Mouse (Mus musculus) lung, postnatal 0 days (tissue): ENCODE data around the gene Ctla4. TPM values are rescaled to one million over a fixed set of nuclear protein-coding genes. Genes with fewer than 3 reads are reported as not detected.

Experiments
- ATAC-seq: fragments of 200-750 bp; cut with Nextera tagmentation; 2 replicates; pipeline ENCODE4 v1.8.0; 2017; ENCODE audit warnings: moderate library complexity
- DNase-seq: peaks from one replicate; pipeline ENCODE4 v3.0.0-alpha.2; 2016; ENCODE audit warnings: low spot score
- H3K27ac ChIP-seq: fragments of 300-500 bp; sonication (generic); 2 replicates; pipeline ENCODE4 v1.5.1; 2014; ENCODE audit warnings: antibody characterized with exemption, mild to moderate bottlenecking, low read length, mixed read lengths
- H3K27me3 ChIP-seq: fragments of 300-500 bp; sonication (generic); replicated peaks from 2 replicates; pipeline ENCODE4 v1.6.1; 2014; ENCODE audit warnings: low read length, mixed read lengths; ENCODE audit not compliant: insufficient read depth
- H3K36me3 ChIP-seq: fragments of 300-500 bp; sonication (generic); 2 replicates; pipeline ENCODE4 v1.6.1; 2014; ENCODE audit warnings: low read length, mixed read lengths; ENCODE audit not compliant: insufficient read depth
- H3K4me1 ChIP-seq: fragments of 300-500 bp; sonication (generic); 2 replicates; pipeline ENCODE4 v1.6.1; 2014; ENCODE audit warnings: antibody characterized with exemption, low read depth, low read length, mixed read lengths; ENCODE audit not compliant: insufficient read depth
- H3K4me2 ChIP-seq: fragments of 300-500 bp; sonication (generic); replicated peaks from 2 replicates; pipeline ENCODE4 v1.6.1; 2014; ENCODE audit warnings: low read depth, mild to moderate bottlenecking, low read length, moderate library complexity, mixed read lengths
- H3K4me3 ChIP-seq: fragments of 300-500 bp; sonication (generic); 2 replicates; pipeline ENCODE4 v1.5.1; 2014; ENCODE audit warnings: low read depth, low read length
- H3K9ac ChIP-seq: fragments of 300-500 bp; sonication (generic); replicated peaks from 2 replicates; pipeline ENCODE4 v1.6.1; 2014; ENCODE audit warnings: low read depth, mild to moderate bottlenecking
- H3K9me3 ChIP-seq: fragments of 300-500 bp; sonication (generic); 2 replicates; pipeline ENCODE4 v1.6.1; 2016; ENCODE audit warnings: low read length, mixed read lengths
- CTCF ChIP-seq: IDR thresholded peaks from 2 replicates; pipeline ENCODE4 v1.5.1; 2016; ENCODE audit warnings: antibody characterized with exemption, mild to moderate bottlenecking
- EP300 ChIP-seq: IDR thresholded peaks from 2 replicates; pipeline ENCODE4 v1.6.1; 2016; ENCODE audit warnings: antibody characterized with exemption, mild to moderate bottlenecking, control low read depth
- WGBS: fragments of 180-500 bp; shearing (Covaris S2); extraction: QIAGEN DNeasy Blood & Tissue Kit; methylation state at CpG from one replicate; pipeline ENCODE4 v1.1.7; 2014; 5-methylcytosine and 5-hydroxymethylcytosine counted together
- polyA plus RNA-seq: library from polyadenylated mRNA; unstranded; fragments of >200 nt; fragmentation: Nextera tagmentation; extraction: Ambion mirVana; gene quantifications from 2 replicates; pipeline ENCODE4 v1.2.1, GENCODE M21; 2015

Ctla4 gene
- polyA plus RNA-seq, 1 experiment from 2014 or later, result not detected

DNA sequence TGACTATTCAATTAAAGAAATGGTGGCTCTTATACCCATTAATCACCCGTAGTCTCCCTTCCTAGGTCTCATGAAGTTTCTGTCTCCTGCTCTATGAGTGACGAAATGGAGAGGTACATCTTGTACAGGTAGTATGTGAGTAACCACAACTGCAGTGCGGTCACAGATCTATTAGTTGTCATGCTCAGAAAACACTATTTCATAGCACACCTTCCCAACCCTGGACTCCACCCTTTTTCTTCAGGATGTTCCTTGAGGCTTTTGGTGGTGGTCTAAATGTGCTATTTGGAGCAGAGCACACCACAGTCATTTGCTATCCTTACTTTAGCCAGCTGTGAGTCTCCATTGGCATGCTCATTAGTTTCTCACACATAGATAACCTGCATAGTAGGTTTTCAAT lies 42.2 kb downstream of the Ctla4 start:
- no peak overlapping the region for H3K4me3 ChIP-seq
- WGBS, result 81% methylated on average over 3 of the region's 3 CpGs
- H3K4me2 ChIP-seq, result no peak overlapping the region
- no peaks in the 10 kb centered on the region for H3K4me1 ChIP-seq
- no peaks in the 10 kb centered on the region for H3K36me3 ChIP-seq
- no peak overlapping the region for H3K9ac ChIP-seq
- H3K27me3 ChIP-seq, result no peaks in the 10 kb centered on the region
- TF ChIP-seq EP300, result no peak
- TF ChIP-seq CTCF, result no peak
- no peak overlapping the region for H3K27ac ChIP-seq
- ATAC-seq, result no peak
- H3K9me3 ChIP-seq, result no peaks in the 10 kb centered on the region
- DNase-seq, result no peak

DNA sequence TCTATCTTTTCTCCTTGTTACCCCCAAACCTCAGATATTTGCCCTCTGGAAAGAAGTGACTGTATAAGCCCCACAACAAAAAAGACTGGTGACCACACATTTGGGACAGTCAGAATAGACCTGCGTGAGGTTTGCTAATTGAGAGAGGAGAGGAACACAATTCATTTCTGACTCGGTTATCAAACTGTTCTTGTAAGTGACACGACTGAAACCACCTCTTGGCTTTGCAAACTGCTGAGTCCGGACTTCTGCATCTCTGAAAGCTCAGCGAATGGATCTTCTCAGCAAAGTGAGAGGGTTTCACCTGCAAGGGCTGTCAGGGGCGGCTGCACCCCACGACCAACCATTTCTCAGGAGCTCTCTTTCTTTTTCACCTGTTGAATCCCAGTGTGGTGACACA lies 43.6 kb downstream of the Ctla4 start:
- Histone ChIP-seq H3K4me3 (no peak overlapping the region), H3K4me2 (no peak overlapping the region), H3K27me3 (no peaks in the 10 kb centered on the region), H3K9ac (no peak overlapping the region), H3K4me1 (no peaks in the 10 kb centered on the region), H3K9me3 (no peaks in the 10 kb centered on the region), H3K27ac (no peak overlapping the region), H3K36me3 (no peaks in the 10 kb centered on the region)
- no peak for TF ChIP-seq CTCF
- no peak for TF ChIP-seq EP300
- 79% methylated on average over 7 of the region's 7 CpGs for WGBS
- ATAC-seq, result no peak
- no peak for DNase-seq

DNA sequence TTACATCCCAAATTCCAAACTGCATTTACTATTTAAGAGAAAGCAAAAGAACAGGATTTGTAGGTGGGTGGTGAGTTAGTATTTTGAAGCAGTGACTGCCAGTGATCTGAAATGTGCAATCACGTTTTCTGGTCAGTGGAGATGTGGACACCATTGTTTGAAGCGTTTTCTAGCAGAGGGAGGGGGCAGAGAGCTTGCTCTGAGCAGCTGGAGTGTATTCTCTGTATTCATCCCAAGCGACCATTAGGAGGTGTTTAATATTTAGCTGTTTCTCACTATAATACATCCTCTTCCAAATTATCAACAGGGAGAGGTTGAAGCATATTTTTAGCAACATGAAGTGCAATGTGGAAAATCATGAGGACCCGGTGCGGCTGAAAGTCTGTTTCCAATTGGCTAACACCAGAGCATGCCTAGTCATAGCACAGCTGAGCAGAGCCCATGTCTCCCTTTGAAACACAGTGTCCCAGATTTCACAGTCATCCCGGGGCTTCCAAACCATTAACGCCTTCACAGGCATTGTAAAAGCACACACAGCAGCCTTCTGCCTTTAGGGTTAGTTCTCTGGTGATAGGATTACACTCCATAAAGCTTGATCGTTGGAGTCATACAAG lies 49.3 kb downstream of the Ctla4 start:
- no peaks in the 10 kb centered on the region for H3K4me1 ChIP-seq
- no peaks in the 10 kb centered on the region for H3K36me3 ChIP-seq
- no peak overlapping the region for H3K27ac ChIP-seq
- DNase-seq (no peak), ATAC-seq (no peak)
- no peaks in the 10 kb centered on the region for H3K27me3 ChIP-seq
- H3K9ac ChIP-seq, result no peak overlapping the region
- no peak overlapping the region for H3K4me3 ChIP-seq
- no peak overlapping the region for H3K4me2 ChIP-seq
- H3K9me3 ChIP-seq, result no peaks in the 10 kb centered on the region
- TF ChIP-seq EP300 (no peak), CTCF (no peak)
- WGBS, result 58% methylated on average over 8 of the region's 8 CpGs

DNA sequence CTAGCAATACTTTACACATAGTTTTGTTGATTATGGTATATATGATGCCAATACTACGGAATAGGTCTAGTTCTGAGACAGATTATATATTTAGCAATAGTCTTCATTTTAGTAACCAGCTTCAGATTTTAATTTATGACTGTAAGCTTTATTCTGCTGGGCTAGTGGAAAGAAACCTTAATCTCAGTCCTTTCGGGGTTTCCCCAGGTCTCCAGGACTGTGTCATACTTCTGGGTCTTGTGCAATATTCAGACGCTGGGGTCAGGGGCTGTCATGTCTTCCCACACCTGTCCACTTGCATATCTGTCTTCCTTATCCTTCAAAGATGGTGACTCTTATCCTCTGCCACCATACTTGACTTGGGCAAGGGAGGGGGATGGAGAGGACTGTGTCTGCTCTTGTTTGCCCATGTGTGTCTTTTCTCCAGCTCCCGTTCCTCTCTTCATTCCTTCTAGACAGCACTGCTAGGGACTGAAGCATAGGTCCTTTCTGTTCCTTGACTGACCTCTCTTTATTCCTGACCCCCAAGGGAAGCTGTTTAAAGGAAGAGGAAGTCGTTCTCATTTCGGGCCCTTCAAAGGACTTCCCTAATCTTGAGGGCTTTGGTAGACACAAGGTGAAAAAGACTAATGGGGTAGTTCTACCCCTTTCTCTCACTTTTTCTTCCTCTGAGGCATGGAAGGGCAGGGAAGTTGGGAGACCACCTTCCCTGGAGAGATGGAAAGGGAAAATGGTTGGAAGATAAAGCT lies 50.3 kb downstream of the Ctla4 start:
- TF ChIP-seq CTCF (no peak), EP300 (no peak)
- no peaks in the 10 kb centered on the region for H3K4me1 ChIP-seq
- no peaks in the 10 kb centered on the region for H3K36me3 ChIP-seq
- no peak overlapping the region for H3K4me2 ChIP-seq
- H3K9ac ChIP-seq, result no peak overlapping the region
- WGBS, result 58% methylated on average over 6 of the region's 6 CpGs
- H3K27ac ChIP-seq, result no peak overlapping the region
- ATAC-seq, result no peak
- DNase-seq, result no peak
- no peaks in the 10 kb centered on the region for H3K9me3 ChIP-seq
- no peak overlapping the region for H3K4me3 ChIP-seq
- no peaks in the 10 kb centered on the region for H3K27me3 ChIP-seq

DNA sequence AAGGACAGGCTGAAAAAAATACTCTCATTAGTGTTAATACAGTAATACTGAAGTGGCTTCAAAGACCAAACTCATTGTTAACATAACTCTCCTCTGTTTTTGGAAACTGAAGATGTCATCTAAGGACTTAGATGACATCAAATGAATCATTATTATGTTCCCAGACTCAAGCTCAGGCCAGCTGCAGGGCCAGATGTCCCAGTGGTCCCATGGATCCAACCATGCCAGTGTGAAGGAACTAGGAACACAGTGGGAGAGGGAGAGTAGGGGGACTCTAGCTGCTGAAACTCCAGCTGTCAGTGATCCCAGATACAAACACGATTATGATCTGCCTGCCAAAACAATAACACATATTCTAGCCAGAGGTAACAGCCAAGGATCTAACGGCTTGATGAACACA lies 51.5 kb downstream of the Ctla4 start:
- no peak for TF ChIP-seq EP300
- TF ChIP-seq CTCF, result no peak
- no peaks in the 10 kb centered on the region for H3K4me1 ChIP-seq
- H3K4me3 ChIP-seq, result no peak overlapping the region
- WGBS, result 44% methylated on average over 2 of the region's 2 CpGs
- DNase-seq (no peak), ATAC-seq (no peak)
- H3K4me2 ChIP-seq, result no peak overlapping the region
- H3K27ac ChIP-seq, result no peak overlapping the region
- H3K36me3 ChIP-seq, result no peaks in the 10 kb centered on the region
- H3K27me3 ChIP-seq, result no peaks in the 10 kb centered on the region
- H3K9ac ChIP-seq, result no peak overlapping the region
- H3K9me3 ChIP-seq, result no peaks in the 10 kb centered on the region

DNA sequence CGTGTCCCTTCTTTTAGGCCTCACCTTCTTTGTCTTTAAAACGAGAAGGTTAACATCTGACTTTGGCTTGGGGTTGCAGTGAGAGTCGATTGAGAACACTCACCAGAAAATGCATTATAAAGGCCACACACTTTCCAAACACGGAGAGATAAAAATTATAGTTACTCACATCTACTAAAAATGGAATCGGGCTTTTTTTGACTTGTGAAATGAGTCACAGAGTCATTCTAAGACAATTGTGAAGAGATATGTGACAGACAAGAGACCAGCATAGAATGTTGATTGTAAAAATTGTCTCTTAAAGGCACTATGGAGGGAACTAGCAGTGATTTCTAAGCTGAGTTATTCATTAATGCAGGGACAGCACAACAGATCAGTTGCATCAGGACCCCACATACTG lies 52.2 kb downstream of the Ctla4 start:
- H3K4me1 ChIP-seq, result no peaks in the 10 kb centered on the region
- WGBS, result 79% methylated on average over 5 of the region's 5 CpGs
- no peak overlapping the region for H3K4me3 ChIP-seq
- no peaks in the 10 kb centered on the region for H3K36me3 ChIP-seq
- H3K9ac ChIP-seq, result no peak overlapping the region
- TF ChIP-seq CTCF (no peak), EP300 (no peak)
- no peaks in the 10 kb centered on the region for H3K27me3 ChIP-seq
- H3K4me2 ChIP-seq, result no peak overlapping the region
- DNase-seq (no peak), ATAC-seq (no peak)
- no peak overlapping the region for H3K27ac ChIP-seq
- no peaks in the 10 kb centered on the region for H3K9me3 ChIP-seq
